Mouse (Mus musculus) midbrain, postnatal 0 days (tissue): ENCODE measurements around the gene Zranb3. TPM values are rescaled to one million over a fixed set of nuclear protein-coding genes. Genes with fewer than 3 reads are reported as not detected.

Experiments
- ATAC-seq: fragments of 200-750 bp; cut with Nextera tagmentation; 2 replicates; pipeline ENCODE4 v1.8.0; 2017; ENCODE audit warnings: moderate number of reproducible peaks, mild to moderate bottlenecking, moderate TSS enrichment, moderate library complexity; ENCODE audit not compliant: low FRiP score
- DNase-seq: peaks from one replicate; pipeline ENCODE4 v3.0.0-alpha.2; 2015; ENCODE audit warnings: low spot score
- H3K27ac ChIP-seq: fragments of 300-500 bp; sonication (generic); 2 replicates; pipeline ENCODE4 v1.5.1; 2014; ENCODE audit warnings: low read depth, mild to moderate bottlenecking, low read length, mixed read lengths
- H3K27me3 ChIP-seq: fragments of 300-500 bp; sonication (generic); 2 replicates; pipeline ENCODE4 v1.6.1; 2014; ENCODE audit warnings: low read length, control low read depth, mixed read lengths; ENCODE audit not compliant: insufficient read depth
- H3K36me3 ChIP-seq: fragments of 300-500 bp; sonication (generic); 2 replicates; pipeline ENCODE4 v1.6.1; 2014; ENCODE audit warnings: low read length, control low read depth, mixed read lengths; ENCODE audit not compliant: insufficient read depth
- H3K4me1 ChIP-seq: fragments of 300-500 bp; sonication (generic); 2 replicates; pipeline ENCODE4 v1.6.1; 2014; ENCODE audit warnings: mild to moderate bottlenecking, control low read depth, antibody characterized with exemption, low read length, mixed read lengths; ENCODE audit not compliant: insufficient read depth
- H3K4me2 ChIP-seq: fragments of 300-500 bp; sonication (generic); 2 replicates; pipeline ENCODE4 v1.6.1; 2014; ENCODE audit warnings: low read depth, mild to moderate bottlenecking, low read length, mixed read lengths; ENCODE audit not compliant: poor library complexity, severe bottlenecking
- H3K4me3 ChIP-seq: fragments of 300-500 bp; sonication (generic); 2 replicates; pipeline ENCODE4 v1.5.1; 2014; ENCODE audit warnings: low read depth, mild to moderate bottlenecking, low read length, moderate library complexity
- H3K9ac ChIP-seq: fragments of 300-500 bp; sonication (generic); replicated peaks from 2 replicates; pipeline ENCODE4 v1.6.1; 2014; ENCODE audit warnings: mild to moderate bottlenecking, low read length, moderate library complexity, mixed read lengths; ENCODE audit not compliant: poor library complexity, severe bottlenecking
- H3K9me3 ChIP-seq: fragments of 300-500 bp; sonication (generic); 2 replicates; pipeline ENCODE4 v1.6.1; 2016; ENCODE audit warnings: low read length, control low read depth
- CTCF ChIP-seq: IDR thresholded peaks from 2 replicates; pipeline ENCODE4 v1.5.1; 2016; ENCODE audit warnings: antibody characterized with exemption, mild to moderate bottlenecking
- WGBS: fragments of 180-500 bp; shearing (Covaris S2); extraction: QIAGEN DNeasy Blood & Tissue Kit; methylation state at CpG from one replicate; pipeline ENCODE4 v1.1.7; 2014; 5-methylcytosine and 5-hydroxymethylcytosine counted together
- polyA plus RNA-seq: library from polyadenylated mRNA; unstranded; fragments of >200 nt; fragmentation: Nextera tagmentation; extraction: Ambion mirVana; gene quantifications from 2 replicates; pipeline ENCODE4 v1.2.1, GENCODE M21; 2015
- total RNA-seq: library from RNA; depleted of rRNA; stranded (reverse); fragments of >200 nt; gene quantifications from 2 replicates; pipeline ENCODE4 v1.2.3, GENCODE M21; 2014

Gene Zranb3
- total and polyA plus RNA-seq, 2 experiments from 2014 or later, result 2.9 to 4.2 TPM

- DNase-seq, result no peak
- no peaks in the 10 kb centered on the region for H3K9me3 ChIP-seq
- WGBS, result 90% methylated on average over 4 of the region's 4 CpGs
- H3K27ac ChIP-seq, result no peak overlapping the region
- TF ChIP-seq CTCF, result no peak
- H3K4me3 ChIP-seq, result no peak overlapping the region
- no peaks in the 10 kb centered on the region for H3K36me3 ChIP-seq
- H3K27me3 ChIP-seq, result no peaks in the 10 kb centered on the region
- no peak overlapping the region for H3K9ac ChIP-seq
- H3K4me2 ChIP-seq, result no peak overlapping the region
- H3K4me1 ChIP-seq, result no peaks in the 10 kb centered on the region
- ATAC-seq, result no peak
These were observed 150.6 kb downstream of the Zranb3 start for GRCm38 (mm10) chr1:127952276-127952675.

- Histone ChIP-seq H3K27ac (no peak overlapping the region), H3K9me3 (no peaks in the 10 kb centered on the region), H3K9ac (no peak overlapping the region), H3K4me2 (no peak overlapping the region), H3K27me3 (no peaks in the 10 kb centered on the region), H3K4me1 (no peaks in the 10 kb centered on the region), H3K4me3 (no peak overlapping the region), H3K36me3 (peaks cover 3% of the 10 kb centered on the region; the same call in 1 of the 2 replicates)
- DNase-seq (no peak), ATAC-seq (no peak)
- TF ChIP-seq CTCF, result no peak
- 92% methylated on average over 5 of the region's 5 CpGs for WGBS
These were observed 154.1 kb downstream of the Zranb3 start for GRCm38 (mm10) chr1:127948748-127949147.

GRCm38 (mm10) chr1:127946615-127947249 lies 156.1 kb downstream of the Zranb3 start:
- no peak for TF ChIP-seq CTCF
- ATAC-seq, result no peak
- Histone ChIP-seq H3K9me3 (no peaks in the 10 kb centered on the region), H3K4me2 (no peak overlapping the region), H3K27me3 (no peaks in the 10 kb centered on the region), H3K36me3 (peaks cover 18% of the 10 kb centered on the region), H3K27ac (no peak overlapping the region; the same call in 1 of the 2 replicates), H3K4me3 (no peak overlapping the region), H3K9ac (no peak overlapping the region), H3K4me1 (no peaks in the 10 kb centered on the region)
- WGBS, result 85% methylated on average over 5 of the region's 5 CpGs
- DNase-seq, result no peak

- TF ChIP-seq CTCF, result no peak
- H3K4me2 ChIP-seq, result no peak overlapping the region
- no peak overlapping the region for H3K9ac ChIP-seq
- WGBS, result 80% methylated on average over 3 of the region's 3 CpGs
- no peaks in the 10 kb centered on the region for H3K27me3 ChIP-seq
- no peak overlapping the region; the same call in 1 of the 2 replicates for H3K27ac ChIP-seq
- no peak overlapping the region for H3K4me3 ChIP-seq
- H3K9me3 ChIP-seq, result no peaks in the 10 kb centered on the region
- no peak for DNase-seq
- no peaks in the 10 kb centered on the region for H3K4me1 ChIP-seq
- no peak for ATAC-seq
- H3K36me3 ChIP-seq, result peaks cover 24% of the 10 kb centered on the region
These were observed 156.9 kb downstream of the Zranb3 start for GRCm38 (mm10) chr1:127945696-127946575.

GRCm38 (mm10) chr1:127943516-127943915 lies 159.3 kb downstream of the Zranb3 start:
- H3K36me3 ChIP-seq, result peaks cover 32% of the 10 kb centered on the region
- H3K27me3 ChIP-seq, result no peaks in the 10 kb centered on the region
- no peak overlapping the region for H3K4me3 ChIP-seq
- H3K27ac ChIP-seq, result no peak overlapping the region
- H3K4me1 ChIP-seq, result no peaks in the 10 kb centered on the region
- no peaks in the 10 kb centered on the region for H3K9me3 ChIP-seq
- TF ChIP-seq CTCF, result no peak
- WGBS, result 91% methylated on average over 6 of the region's 6 CpGs
- H3K4me2 ChIP-seq, result no peak overlapping the region
- H3K9ac ChIP-seq, result no peak overlapping the region
- no peak for ATAC-seq
- no peak for DNase-seq

GRCm38 (mm10) chr1:127942231-127942630 lies 160.6 kb downstream of the Zranb3 start:
- no peaks in the 10 kb centered on the region for H3K9me3 ChIP-seq
- 96% methylated on average over 10 of the region's 10 CpGs for WGBS
- ATAC-seq (no peak), DNase-seq (no peak)
- no peak overlapping the region for H3K27ac ChIP-seq
- no peaks in the 10 kb centered on the region for H3K27me3 ChIP-seq
- peaks cover 40% of the 10 kb centered on the region for H3K36me3 ChIP-seq
- H3K4me1 ChIP-seq, result no peaks in the 10 kb centered on the region
- no peak overlapping the region for H3K4me3 ChIP-seq
- no peak overlapping the region for H3K9ac ChIP-seq
- no peak for TF ChIP-seq CTCF
- H3K4me2 ChIP-seq, result no peak overlapping the region
